Mouse (Mus musculus) layer of hippocampus, postnatal 25 days (tissue): ENCODE measurements at regions not wholly inside any gene's neighbourhood (a gene's known extent, or its start where the extent isn't known, plus 50 kb on each side); places are given as distances from the start of the nearest gene placed in this dataset.

Experiments
- DNase-seq, 2 experiments: peaks; one replicate each; pipeline ENCODE4 v3.0.0; 2022; ENCODE audit warnings: mixed read lengths in 2 of 2, low spot score in 1 of 2; ENCODE audit errors: extremely low spot score in 1 of 2

DNA sequence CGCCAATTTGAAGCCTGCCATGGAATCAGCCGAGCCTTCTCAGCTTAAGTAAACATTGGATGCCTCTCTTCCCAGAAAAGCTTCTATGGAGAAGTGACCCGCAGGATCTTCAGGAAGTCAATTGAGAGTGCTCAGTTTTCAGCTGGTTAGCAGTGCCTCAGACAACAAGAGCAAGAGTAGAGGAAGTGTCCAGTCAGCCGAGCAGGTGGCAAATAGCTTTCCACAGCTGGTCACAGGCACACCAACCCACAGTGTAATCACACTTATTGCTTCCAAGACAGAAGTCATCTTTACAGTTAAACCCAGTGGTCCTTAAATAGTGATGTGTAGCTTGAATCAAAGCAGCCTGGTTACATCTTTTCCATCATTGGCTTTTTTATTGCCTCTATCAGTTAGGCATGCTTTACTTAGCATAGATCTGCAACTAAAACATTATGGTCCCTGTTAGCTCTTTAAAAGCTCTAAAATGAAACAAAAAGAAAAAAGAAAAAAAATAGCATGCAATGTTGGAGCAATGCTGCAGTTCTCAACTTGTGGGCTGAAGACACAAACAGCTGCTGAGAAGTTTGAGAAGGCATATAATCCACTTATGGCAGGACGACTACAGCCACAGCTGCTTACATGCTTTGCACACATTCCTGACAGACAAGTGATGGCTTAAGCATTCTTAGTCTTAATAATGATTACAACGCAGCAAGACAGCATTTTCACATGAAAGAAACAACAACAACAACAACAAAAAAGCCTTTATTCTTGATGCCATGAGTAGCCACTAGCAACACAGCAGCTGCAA is 444.5 kb downstream of the Tmem135 start:
- DNase-seq = no peak

DNA sequence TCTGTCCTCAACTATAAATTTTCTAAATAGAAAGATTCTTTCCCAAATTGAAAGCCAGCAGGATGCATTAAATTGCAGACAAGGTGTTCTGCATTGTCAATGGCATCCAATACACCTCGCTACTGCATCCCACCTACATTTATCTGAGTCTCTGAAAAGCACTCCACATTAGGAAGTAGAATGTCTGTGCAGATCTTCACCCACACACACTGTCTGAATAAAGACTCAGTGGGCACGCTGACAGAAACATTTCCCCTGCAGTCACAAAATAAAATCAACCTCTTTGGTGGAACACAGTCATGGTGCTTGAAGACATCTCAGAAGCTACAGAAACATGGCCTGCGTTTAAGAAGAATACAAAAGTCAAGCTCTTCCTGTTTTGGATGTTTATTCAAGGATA is 449.0 kb downstream of the Tmem135 start:
- no peak for DNase-seq

DNA sequence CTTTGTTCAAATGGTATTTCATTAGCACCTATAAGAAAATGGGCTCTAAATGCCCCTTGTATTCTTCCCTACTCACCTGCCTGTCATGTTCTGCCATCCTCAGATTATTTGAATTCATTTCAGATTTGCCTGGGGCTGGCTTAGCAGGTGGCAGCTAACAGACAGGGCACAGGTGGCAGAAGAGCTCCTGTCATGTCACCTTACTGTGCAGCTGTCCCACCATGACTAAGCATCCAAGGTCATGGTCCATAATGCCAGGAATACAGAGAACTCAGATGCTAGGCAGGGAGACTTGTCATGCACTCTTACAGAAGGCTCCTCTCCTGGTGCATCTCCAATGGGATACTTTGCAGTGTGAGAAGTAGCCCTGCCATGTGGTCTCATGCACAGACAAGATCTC is 458.7 kb downstream of the Tmem135 start:
- DNase-seq = no peak

GRCm38 (mm10) chr7:88944936-88945335 is 459.1 kb downstream of the Tmem135 start:
- no peak for DNase-seq

- no peak for DNase-seq
Measured at GRCm38 (mm10) chr7:88941246-88941910, 462.6 kb downstream of the Tmem135 start.

- no peak for DNase-seq
Measured at GRCm38 (mm10) chr7:88940196-88940595, 463.8 kb downstream of the Tmem135 start.

DNA sequence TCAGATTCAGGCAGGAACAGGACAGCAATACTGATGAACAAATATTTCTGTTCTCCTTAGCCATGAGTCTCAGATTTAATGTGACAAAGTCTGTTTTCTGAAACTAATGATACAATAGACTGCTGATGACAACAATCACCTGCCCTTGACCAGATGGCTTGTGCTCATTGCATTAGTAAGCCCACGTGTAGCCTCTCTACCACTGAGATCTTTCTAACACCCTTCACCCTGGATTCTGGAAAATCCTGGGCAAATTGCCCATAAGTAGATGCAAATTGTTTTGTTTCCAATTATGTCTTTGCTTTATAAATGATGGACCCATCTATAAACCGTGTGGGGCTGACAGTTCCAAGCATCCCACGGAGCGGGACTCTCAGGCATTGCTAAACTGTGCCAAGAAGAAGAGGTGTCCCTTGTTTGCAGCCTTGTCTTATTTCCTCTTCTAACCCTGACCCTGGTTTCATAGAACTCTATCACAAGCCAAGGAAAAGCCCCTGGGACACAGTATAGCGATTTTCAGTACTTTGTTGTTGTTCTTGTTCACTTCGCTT is 475.7 kb downstream of the Tmem135 start:
- DNase-seq = no peak
